Mouse (Mus musculus) ES-Bruce4 (cell line): ENCODE measurements around the gene Elavl2.

ENCODE experiments used
- CTCF ChIP-seq: IDR thresholded peaks from one replicate; pipeline ENCODE4 v1.8.1; 2011; ENCODE audit warnings: low read depth, low read length
- POLR2A ChIP-seq: IDR thresholded peaks from one replicate; pipeline ENCODE4 v1.8.1; 2011; ENCODE audit warnings: low read length; ENCODE audit not compliant: insufficient read depth

DNA sequence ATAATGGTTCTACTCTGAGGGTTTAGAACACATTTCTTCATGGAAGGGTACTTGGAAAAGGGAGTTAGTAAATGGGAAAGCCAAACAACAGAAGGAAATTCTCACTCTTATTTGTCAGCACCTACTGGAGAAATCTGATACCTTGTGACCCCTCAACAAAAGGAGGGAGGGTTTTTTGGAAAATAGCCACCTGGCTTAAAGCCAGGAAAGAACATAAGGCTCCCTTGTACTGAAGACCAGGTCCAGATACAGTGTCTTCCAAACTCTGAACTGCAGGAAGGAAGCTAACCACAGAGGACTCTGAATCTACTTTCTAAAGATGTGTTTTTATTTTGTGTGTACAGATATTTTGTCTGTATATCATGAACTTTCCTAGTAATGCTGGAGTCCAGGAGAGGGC lies 102.9 kb downstream of the Elavl2 start:
- TF ChIP-seq POLR2A (no peak), CTCF (no peak)
